Mouse (Mus musculus): Measurements from ENCODE around the gene Cradd. TPM values are rescaled to one million over a fixed set of nuclear protein-coding genes. Genes with fewer than 3 reads are reported as not detected.

Gene Cradd
- polyA plus RNA-seq, 1 experiment from 2014 or later, result 10.2 TPM

DNA sequence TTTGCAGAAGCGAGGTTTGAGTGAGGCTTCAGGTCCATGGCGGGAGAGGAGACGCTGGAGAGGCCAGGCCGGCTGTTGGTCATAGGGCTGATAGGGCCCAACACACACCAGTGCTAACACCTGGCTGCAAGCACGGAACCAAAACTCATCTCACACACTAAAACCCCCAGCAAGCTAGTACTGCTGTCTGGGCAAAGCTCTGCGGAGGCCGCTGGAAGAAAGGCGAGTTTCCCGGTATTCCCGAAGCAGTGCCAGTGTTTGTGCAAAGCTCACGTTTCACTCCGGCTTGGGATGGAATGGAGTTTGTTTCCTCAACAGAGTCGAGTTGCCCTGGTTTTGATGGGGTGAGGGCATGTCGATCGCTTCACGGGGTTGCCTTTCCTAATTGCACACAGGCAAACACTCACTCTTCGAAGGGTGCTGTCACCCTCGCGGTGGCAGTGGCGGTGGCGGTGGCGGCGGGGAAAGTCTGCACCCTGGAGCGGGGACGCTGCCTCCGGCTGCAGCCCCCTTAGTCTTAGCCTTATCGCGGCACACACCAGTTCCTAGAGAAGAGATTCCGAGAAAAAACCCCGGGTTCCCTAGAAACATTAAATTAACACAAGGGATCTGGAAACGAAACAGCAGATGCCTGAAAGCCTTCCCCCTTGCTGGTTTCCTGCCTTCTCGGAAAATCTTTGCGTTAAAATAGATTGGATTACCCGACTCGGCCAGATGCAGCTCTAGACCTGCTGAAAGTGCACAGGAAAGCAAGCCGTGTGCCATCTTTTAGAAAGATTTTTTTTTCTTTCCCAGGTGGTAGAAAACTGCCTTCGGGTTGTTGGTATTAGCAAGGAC is 59.2 kb downstream of the Cradd start:
- H3K9ac ChIP-seq (ENCODE audit: low read depth, low read length), result peak overlapping the region; percentile 48
- no peak overlapping the region for H3K27ac ChIP-seq (ENCODE audit: low read depth, low read length)
- H3K4me1 ChIP-seq (ENCODE audit: control insufficient read depth, insufficient read depth, low read length), result no peaks in the 10 kb centered on the region
- H3K9me3 ChIP-seq (ENCODE audit: control insufficient read depth, low read length), result no peaks in the 10 kb centered on the region
- H3K4me3 ChIP-seq (ENCODE audit: low read length), result peak overlapping the region; percentile 46
- peak; percentile 43; the same call in 1 of the 2 replicates for ATAC-seq (ENCODE audit: low FRiP score, low TSS enrichment)
- peak overlapping the region; percentile 75 for H3K4me2 ChIP-seq (replicated peaks; ENCODE audit: low read depth, low read length)
- 4% methylated on average over 37 of the region's 37 CpGs for WGBS
- no peaks in the 10 kb centered on the region for H3K36me3 ChIP-seq (ENCODE audit: control insufficient read depth, insufficient read depth, low read length)
- peaks cover 7% of the 10 kb centered on the region; the same call in 1 of the 2 replicates for H3K27me3 ChIP-seq (ENCODE audit: control insufficient read depth, insufficient read depth, low read length)

DNA sequence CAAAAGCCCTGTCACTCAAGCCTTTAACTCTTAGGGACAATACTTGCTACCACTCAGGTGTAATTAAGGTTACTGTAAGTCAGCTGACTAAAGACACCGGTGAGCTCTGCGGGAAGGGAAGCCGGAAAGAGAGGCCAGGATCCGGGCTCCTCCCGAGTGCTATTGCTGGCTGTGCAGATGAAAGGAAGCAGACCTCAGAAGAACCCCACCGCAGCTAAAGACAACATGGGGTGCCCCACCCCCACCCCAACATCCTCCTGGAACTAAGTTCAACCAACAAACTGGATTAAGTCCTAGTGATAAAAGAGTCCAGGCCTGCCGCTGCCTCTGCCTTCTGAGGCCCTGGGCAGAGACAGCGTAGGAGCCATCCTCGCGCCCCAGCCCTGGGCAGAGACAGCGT is 61.5 kb downstream of the Cradd start:
- no peak overlapping the region for H3K4me2 ChIP-seq (replicated peaks; ENCODE audit: low read depth, low read length)
- no peak overlapping the region; the same call in 1 of the 2 replicates for H3K9ac ChIP-seq (ENCODE audit: low read depth, low read length)
- no peaks in the 10 kb centered on the region for H3K4me1 ChIP-seq (ENCODE audit: control insufficient read depth, insufficient read depth, low read length)
- H3K27me3 ChIP-seq (ENCODE audit: control insufficient read depth, insufficient read depth, low read length), result peaks cover 7% of the 10 kb centered on the region; the same call in 1 of the 2 replicates
- no peaks in the 10 kb centered on the region for H3K36me3 ChIP-seq (ENCODE audit: control insufficient read depth, insufficient read depth, low read length)
- H3K27ac ChIP-seq (ENCODE audit: low read depth, low read length), result no peak overlapping the region
- H3K9me3 ChIP-seq (ENCODE audit: control insufficient read depth, low read length), result no peaks in the 10 kb centered on the region
- H3K4me3 ChIP-seq (ENCODE audit: low read length), result no peak overlapping the region
- ATAC-seq (ENCODE audit: low FRiP score, low TSS enrichment), result no peak
- 26% methylated on average over 11 of the region's 11 CpGs for WGBS

DNA sequence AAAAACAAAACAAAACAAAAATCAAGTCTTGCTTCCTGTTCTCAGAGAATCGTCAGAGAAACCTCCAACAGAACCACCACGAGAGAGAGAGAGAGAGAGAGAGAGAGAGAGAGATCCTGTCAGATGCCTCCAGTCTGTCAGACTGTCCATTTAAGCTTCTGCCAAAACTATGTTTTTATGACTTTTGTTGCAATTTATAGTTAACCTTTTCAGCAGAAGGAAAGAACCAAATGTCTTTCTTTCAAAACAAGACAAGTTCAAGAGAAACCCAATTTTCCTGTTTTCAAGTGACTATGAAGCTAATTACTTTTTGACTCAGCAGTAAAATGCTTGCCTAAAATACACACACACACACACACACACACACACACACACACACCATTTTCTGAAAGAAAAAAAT is 62.7 kb downstream of the Cradd start:
- ATAC-seq (ENCODE audit: low FRiP score, low TSS enrichment), result no peak
- H3K4me3 ChIP-seq (ENCODE audit: low read length), result no peak overlapping the region
- H3K4me2 ChIP-seq (replicated peaks; ENCODE audit: low read depth, low read length), result no peak overlapping the region
- H3K4me1 ChIP-seq (ENCODE audit: control insufficient read depth, insufficient read depth, low read length), result no peaks in the 10 kb centered on the region
- no peaks in the 10 kb centered on the region for H3K9me3 ChIP-seq (ENCODE audit: control insufficient read depth, low read length)
- no peak overlapping the region for H3K9ac ChIP-seq (ENCODE audit: low read depth, low read length)
- peaks cover 7% of the 10 kb centered on the region; the same call in 1 of the 2 replicates for H3K27me3 ChIP-seq (ENCODE audit: control insufficient read depth, insufficient read depth, low read length)
- H3K36me3 ChIP-seq (ENCODE audit: control insufficient read depth, insufficient read depth, low read length), result no peaks in the 10 kb centered on the region
- no peak overlapping the region for H3K27ac ChIP-seq (ENCODE audit: low read depth, low read length)
- 45% methylated on average over 2 of the region's 2 CpGs for WGBS

DNA sequence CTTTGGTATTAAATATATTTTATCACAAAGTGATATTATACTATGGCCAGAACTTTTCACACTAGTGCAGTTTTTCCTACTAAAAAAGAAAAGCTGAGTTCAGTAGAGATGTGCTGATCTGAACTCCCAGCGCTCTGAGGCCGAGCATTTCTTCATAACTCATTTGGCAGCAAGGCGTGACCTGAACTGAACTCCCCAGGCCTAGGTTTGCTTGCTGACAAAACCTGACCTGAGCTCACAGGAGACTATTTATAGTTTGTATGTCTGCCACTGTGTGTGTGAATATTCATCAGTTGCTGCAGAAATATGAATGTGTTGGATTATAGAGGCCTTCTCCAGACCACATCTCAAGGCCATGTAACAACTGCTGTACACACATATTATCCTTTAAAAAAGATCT is 63.5 kb downstream of the Cradd start:
- no peaks in the 10 kb centered on the region for H3K4me1 ChIP-seq (ENCODE audit: control insufficient read depth, insufficient read depth, low read length)
- no peak for ATAC-seq (ENCODE audit: low FRiP score, low TSS enrichment)
- no peak overlapping the region for H3K4me2 ChIP-seq (replicated peaks; ENCODE audit: low read depth, low read length)
- no peak overlapping the region for H3K27ac ChIP-seq (ENCODE audit: low read depth, low read length)
- no peaks in the 10 kb centered on the region for H3K9me3 ChIP-seq (ENCODE audit: control insufficient read depth, low read length)
- H3K36me3 ChIP-seq (ENCODE audit: control insufficient read depth, insufficient read depth, low read length), result no peaks in the 10 kb centered on the region
- no peak overlapping the region for H3K9ac ChIP-seq (ENCODE audit: low read depth, low read length)
- H3K4me3 ChIP-seq (ENCODE audit: low read length), result no peak overlapping the region
- WGBS, result 70% methylated on average over 3 of the region's 3 CpGs
- 0 out of 2 replicates have a peak, but pooled peaks cover 3% of the 10 kb centered on the region for H3K27me3 ChIP-seq (ENCODE audit: control insufficient read depth, insufficient read depth, low read length)

DNA sequence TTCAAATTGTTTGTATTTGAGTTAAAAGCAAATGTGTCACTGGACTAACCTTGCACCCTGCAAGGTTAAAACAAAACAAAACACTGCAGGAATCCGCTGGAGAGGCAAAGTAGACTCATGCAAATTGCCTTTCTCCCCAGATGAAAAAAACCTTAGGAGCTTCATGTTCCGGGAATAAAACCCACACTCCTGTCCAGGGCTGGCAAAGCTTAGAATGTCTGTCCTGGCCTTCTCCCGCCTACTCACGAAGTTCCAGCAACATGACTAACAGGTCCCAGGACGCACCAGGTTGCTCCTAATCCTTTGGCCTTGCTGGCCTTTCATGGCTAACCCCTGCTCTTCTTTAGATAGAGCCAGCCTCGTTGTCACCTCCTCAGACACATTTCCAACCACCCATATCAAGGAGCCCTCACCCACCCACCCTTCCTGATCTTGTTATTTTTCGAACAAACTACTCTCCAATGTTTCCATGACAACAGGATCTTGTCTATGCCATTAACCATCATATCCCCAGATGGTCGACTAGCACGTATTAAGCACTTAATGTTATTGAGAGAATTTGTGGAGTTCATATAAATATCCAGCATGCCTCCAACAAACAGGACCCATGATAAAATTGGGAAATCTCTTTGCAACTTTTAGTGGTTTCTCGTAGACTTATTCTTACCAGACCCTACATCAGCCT is 65.3 kb downstream of the Cradd start:
- H3K4me1 ChIP-seq (ENCODE audit: control insufficient read depth, insufficient read depth, low read length), result no peaks in the 10 kb centered on the region
- 70% methylated on average over 10 of the region's 10 CpGs for WGBS
- no peak overlapping the region for H3K9ac ChIP-seq (ENCODE audit: low read depth, low read length)
- no peak overlapping the region for H3K4me2 ChIP-seq (replicated peaks; ENCODE audit: low read depth, low read length)
- no peaks in the 10 kb centered on the region for H3K36me3 ChIP-seq (ENCODE audit: control insufficient read depth, insufficient read depth, low read length)
- H3K4me3 ChIP-seq (ENCODE audit: low read length), result no peak overlapping the region
- no peaks in the 10 kb centered on the region for H3K27me3 ChIP-seq (ENCODE audit: control insufficient read depth, insufficient read depth, low read length)
- no peak overlapping the region for H3K27ac ChIP-seq (ENCODE audit: low read depth, low read length)
- no peaks in the 10 kb centered on the region for H3K9me3 ChIP-seq (ENCODE audit: control insufficient read depth, low read length)
- ATAC-seq (ENCODE audit: low FRiP score, low TSS enrichment), result no peak

DNA sequence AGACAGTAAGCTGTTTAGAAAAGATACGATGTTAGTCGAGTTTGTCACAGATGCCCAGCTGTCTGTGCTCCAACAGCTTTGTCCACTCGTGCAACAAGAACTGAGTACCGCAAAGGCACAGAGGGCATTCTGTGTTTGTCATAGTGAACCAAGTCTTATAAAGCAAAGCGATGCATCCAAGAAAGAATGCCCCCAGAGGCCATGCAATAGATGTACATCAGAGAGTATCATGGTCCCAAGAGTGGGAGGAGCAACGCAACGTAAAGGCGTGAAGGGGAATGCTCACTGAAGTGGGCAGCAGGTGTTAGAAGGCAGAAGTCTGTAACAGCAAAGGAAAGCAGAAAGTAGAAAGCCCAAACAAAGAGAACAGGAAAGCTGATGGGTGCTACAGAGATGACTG is 66.0 kb downstream of the Cradd start:
- no peak overlapping the region for H3K9ac ChIP-seq (ENCODE audit: low read depth, low read length)
- no peak for ATAC-seq (ENCODE audit: low FRiP score, low TSS enrichment)
- WGBS, result 56% methylated on average over 8 of the region's 8 CpGs
- H3K36me3 ChIP-seq (ENCODE audit: control insufficient read depth, insufficient read depth, low read length), result no peaks in the 10 kb centered on the region
- no peaks in the 10 kb centered on the region for H3K27me3 ChIP-seq (ENCODE audit: control insufficient read depth, insufficient read depth, low read length)
- no peak overlapping the region for H3K4me2 ChIP-seq (replicated peaks; ENCODE audit: low read depth, low read length)
- H3K4me3 ChIP-seq (ENCODE audit: low read length), result no peak overlapping the region
- H3K27ac ChIP-seq (ENCODE audit: low read depth, low read length), result no peak overlapping the region
- no peaks in the 10 kb centered on the region for H3K4me1 ChIP-seq (ENCODE audit: control insufficient read depth, insufficient read depth, low read length)
- H3K9me3 ChIP-seq (ENCODE audit: control insufficient read depth, low read length), result no peaks in the 10 kb centered on the region

DNA sequence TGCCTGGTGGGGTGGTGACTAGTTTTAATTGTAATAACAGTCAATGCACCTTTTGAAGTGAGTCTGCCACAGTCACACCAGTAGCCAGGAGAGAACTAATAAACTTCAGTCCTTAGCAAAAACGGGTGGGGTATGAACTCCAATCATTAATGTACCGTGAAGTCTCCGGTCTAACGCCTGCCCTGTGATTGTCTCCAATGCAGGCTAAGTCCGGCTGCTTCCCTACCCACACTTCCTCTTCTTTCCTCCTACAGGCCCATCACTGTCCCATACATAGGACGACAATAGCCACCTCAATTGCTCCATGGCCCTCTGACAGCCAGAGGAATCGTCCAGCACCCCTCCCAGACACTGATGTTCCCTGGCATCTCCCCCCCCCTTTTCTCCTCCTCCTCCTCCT is 67.8 kb downstream of the Cradd start:
- H3K4me2 ChIP-seq (replicated peaks; ENCODE audit: low read depth, low read length), result no peak overlapping the region

DNA sequence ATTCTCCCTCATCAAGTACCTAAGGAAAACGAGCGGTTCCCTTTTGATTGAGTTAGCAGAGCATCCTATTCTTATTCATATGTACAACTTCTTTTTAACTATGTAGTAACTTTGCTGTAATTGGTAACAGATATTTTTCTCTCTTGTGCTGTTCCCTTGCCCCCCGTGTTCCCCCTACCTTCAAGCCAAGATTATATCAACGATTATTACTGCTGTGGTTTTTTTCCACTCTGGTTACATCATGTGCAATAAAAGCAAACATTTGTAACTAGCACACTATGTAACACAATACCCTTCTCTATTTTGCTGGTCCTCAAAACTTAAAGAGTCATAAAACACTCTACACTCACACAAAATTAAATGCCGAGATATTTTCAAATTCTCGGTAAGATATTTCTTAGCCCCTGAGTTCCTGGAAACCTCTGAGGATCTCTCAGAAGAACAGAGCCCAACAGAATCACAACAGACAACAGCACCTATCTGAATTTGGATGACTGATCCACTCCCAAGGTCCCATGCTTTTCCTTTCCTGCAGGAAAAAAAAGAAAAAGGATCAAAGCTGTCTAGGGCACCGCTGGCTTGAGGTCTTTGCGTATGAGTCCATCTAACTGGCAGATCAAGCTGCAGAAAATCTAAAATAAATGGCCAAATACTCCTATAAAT is 68.8 kb downstream of the Cradd start:
- no peak overlapping the region for H3K9ac ChIP-seq (ENCODE audit: low read depth, low read length)
- H3K27ac ChIP-seq (ENCODE audit: low read depth, low read length), result no peak overlapping the region
- no peaks in the 10 kb centered on the region for H3K9me3 ChIP-seq (ENCODE audit: control insufficient read depth, low read length)
- H3K4me3 ChIP-seq (ENCODE audit: low read length), result no peak overlapping the region
- no peak for ATAC-seq (ENCODE audit: low FRiP score, low TSS enrichment)
- H3K36me3 ChIP-seq (ENCODE audit: control insufficient read depth, insufficient read depth, low read length), result no peaks in the 10 kb centered on the region
- no peaks in the 10 kb centered on the region; the same call in 1 of the 2 replicates for H3K27me3 ChIP-seq (ENCODE audit: control insufficient read depth, insufficient read depth, low read length)
- H3K4me2 ChIP-seq (replicated peaks; ENCODE audit: low read depth, low read length), result no peak overlapping the region
- H3K4me1 ChIP-seq (ENCODE audit: control insufficient read depth, insufficient read depth, low read length), result no peaks in the 10 kb centered on the region
- WGBS, result 59% methylated on average over 8 of the region's 8 CpGs

More for the DNA sequence above, 67.8 kb downstream of the Cradd start:
- Histone ChIP-seq H3K27ac (ENCODE audit: low read depth, low read length) (no peak overlapping the region), H3K9ac (ENCODE audit: low read depth, low read length) (no peak overlapping the region), H3K4me1 (ENCODE audit: control insufficient read depth, insufficient read depth, low read length) (no peaks in the 10 kb centered on the region), H3K4me3 (ENCODE audit: low read length) (no peak overlapping the region), H3K27me3 (ENCODE audit: control insufficient read depth, insufficient read depth, low read length) (no peaks in the 10 kb centered on the region), H3K9me3 (ENCODE audit: control insufficient read depth, low read length) (no peaks in the 10 kb centered on the region), H3K36me3 (ENCODE audit: control insufficient read depth, insufficient read depth, low read length) (no peaks in the 10 kb centered on the region)
- ATAC-seq (ENCODE audit: low FRiP score, low TSS enrichment), result no peak
- 12% methylated on average over 7 of the region's 7 CpGs for WGBS
